Mouse (Mus musculus) embryonic facial prominence, embryonic 10.5 days (tissue): Measurements from ENCODE around the gene Gm26992. TPM values are rescaled to one million over a fixed set of nuclear protein-coding genes. Genes with fewer than 3 reads are reported as not detected.

Experiments used
- polyA plus RNA-seq: library from polyadenylated mRNA; unstranded; fragments of >200 nt; fragmentation: Nextera tagmentation; extraction: Ambion mirVana; gene quantifications from 2 replicates; pipeline ENCODE4 v1.2.1, GENCODE M21; 2016

Gene Gm26992
- polyA plus RNA-seq, 1 experiment from 2014 or later: not detected

Other genes starting within 250 kb of the Gm26992 start
- 5.0 and 7.4 TPM in 2 replicates for gene Nap1l2, start 235.4 kb upstream of the Gm26992 start, polyA plus RNA-seq
- gene Cdx4, start 100.6 kb upstream of the Gm26992 start, polyA plus RNA-seq: not detected in 2 replicates
- 4.4 and 4.5 TPM in 2 replicates for gene Chic1, start 65.5 kb upstream of the Gm26992 start, polyA plus RNA-seq
- gene Tsx, start 7.5 kb upstream of the Gm26992 start, polyA plus RNA-seq: 0.44 TPM in 1 of 2 replicates, not detected in the other
- gene Zcchc13, start 208.6 kb downstream of the Gm26992 start, polyA plus RNA-seq: not detected in 2 replicates